Mouse (Mus musculus) cerebellum, postnatal 10 days (tissue): ENCODE measurements around the gene Eif3a.

ENCODE experiments used
- DNase-seq, 2 experiments: peaks; one replicate each; pipeline ENCODE4 v3.0.0; 2021; ENCODE audit warnings: mixed read lengths in 2 of 2

The Eif3a gene

GRCm38 (mm10) chr19:60790551-60791161 lies at the start of gene Eif3a:
TSS of gene Eif3a (minus strand) at chr19:60790658.
- DNase-seq: peak; percentile 97 to 98

GRCm38 (mm10) chr19:60837747-60838146 lies 47.3 kb upstream of the Eif3a start:
- DNase-seq: peak; percentile 81 to 88

- DNase-seq: no peak
Observed at GRCm38 (mm10) chr19:60818677-60819076, 28.2 kb upstream of the Eif3a start.

- DNase-seq: no peak
Observed at GRCm38 (mm10) chr19:60813133-60813532, 22.7 kb upstream of the Eif3a start.

GRCm38 (mm10) chr19:60812036-60812389 lies 21.6 kb upstream of the Eif3a start:
- no peak for DNase-seq

- DNase-seq: peak; percentile 93 to 94
Observed at GRCm38 (mm10) chr19:60811098-60812035, 20.9 kb upstream of the Eif3a start, which contains the start of gene Fam45a. TSS of gene Fam45a (plus strand) at chr19:60811585.

- DNase-seq: no peak
Observed at GRCm38 (mm10) chr19:60809927-60810326, 19.5 kb upstream of the Eif3a start.

GRCm38 (mm10) chr19:60804903-60805302 lies 14.4 kb upstream of the Eif3a start:
- DNase-seq: no peak

GRCm38 (mm10) chr19:60799867-60800569 lies 9.6 kb upstream of the Eif3a start:
- no peak for DNase-seq

- no peak for DNase-seq
Observed at GRCm38 (mm10) chr19:60797415-60797814, 7.0 kb upstream of the Eif3a start.

- no peak for DNase-seq
Observed at GRCm38 (mm10) chr19:60795244-60795643, 4.8 kb upstream of the Eif3a start.

GRCm38 (mm10) chr19:60793170-60793707 lies 2.8 kb upstream of the Eif3a start:
- DNase-seq: no peak

GRCm38 (mm10) chr19:60791164-60791563 lies 706 bp upstream of the Eif3a start:
- DNase-seq: peak in 1 of 2 experiments; percentile 37

GRCm38 (mm10) chr19:60789919-60790506 lies 445 bp downstream of the Eif3a start:
- DNase-seq: peak; percentile 75 to 80

GRCm38 (mm10) chr19:60789452-60789851 lies 1.0 kb downstream of the Eif3a start:
- no peak for DNase-seq

- DNase-seq: no peak
Observed at GRCm38 (mm10) chr19:60788214-60788960, 2.1 kb downstream of the Eif3a start.

GRCm38 (mm10) chr19:60787465-60788150 lies 2.9 kb downstream of the Eif3a start:
- no peak for DNase-seq

GRCm38 (mm10) chr19:60784712-60785111 lies 5.7 kb downstream of the Eif3a start:
- no peak for DNase-seq

GRCm38 (mm10) chr19:60782034-60782433 lies 8.4 kb downstream of the Eif3a start:
- DNase-seq: no peak

GRCm38 (mm10) chr19:60773366-60773765 lies 17.1 kb downstream of the Eif3a start:
- DNase-seq: no peak
